Mouse (Mus musculus) hindbrain, postnatal 0 days (tissue): ENCODE measurements around the gene Kcnj12. TPM values are rescaled to one million over a fixed set of nuclear protein-coding genes. Genes with fewer than 3 reads are reported as not detected.

Source experiments
- ATAC-seq: fragments of 200-750 bp; cut with Nextera tagmentation; 2 replicates; pipeline ENCODE4 v1.8.0; 2017; ENCODE audit warnings: mild to moderate bottlenecking, moderate TSS enrichment, moderate library complexity
- DNase-seq: peaks from one replicate; pipeline ENCODE4 v3.0.0-alpha.2; 2015; ENCODE audit warnings: low spot score
- H3K27ac ChIP-seq: fragments of 300-500 bp; sonication (generic); 2 replicates; pipeline ENCODE4 v1.5.1; 2014; ENCODE audit warnings: mild to moderate bottlenecking
- H3K27me3 ChIP-seq: fragments of 300-500 bp; sonication (generic); 2 replicates; pipeline ENCODE4 v1.6.1; 2014; ENCODE audit warnings: low read length, mixed read lengths; ENCODE audit not compliant: insufficient read depth
- H3K36me3 ChIP-seq: fragments of 300-500 bp; sonication (generic); 2 replicates; pipeline ENCODE4 v1.6.1; 2014; ENCODE audit warnings: low read length, mixed read lengths; ENCODE audit not compliant: insufficient read depth
- H3K4me1 ChIP-seq: fragments of 300-500 bp; sonication (generic); 2 replicates; pipeline ENCODE4 v1.6.1; 2014; ENCODE audit warnings: antibody characterized with exemption, low read length, mixed read lengths; ENCODE audit not compliant: insufficient read depth
- H3K4me2 ChIP-seq: fragments of 300-500 bp; sonication (generic); 2 replicates; pipeline ENCODE4 v1.6.1; 2014; ENCODE audit warnings: low read depth, mild to moderate bottlenecking, low read length, moderate library complexity, mixed read lengths
- H3K4me3 ChIP-seq: fragments of 300-500 bp; sonication (generic); 2 replicates; pipeline ENCODE4 v1.5.1; 2014; ENCODE audit warnings: low read length
- H3K9ac ChIP-seq: fragments of 300-500 bp; sonication (generic); replicated peaks from 2 replicates; pipeline ENCODE4 v1.6.1; 2014; ENCODE audit warnings: mild to moderate bottlenecking, low read length, moderate library complexity, mixed read lengths
- H3K9me3 ChIP-seq: fragments of 300-500 bp; sonication (generic); 2 replicates; pipeline ENCODE4 v1.6.1; 2016; ENCODE audit warnings: low read length, mixed read lengths
- CTCF ChIP-seq: IDR thresholded peaks from 2 replicates; pipeline ENCODE4 v1.5.1; 2016; ENCODE audit warnings: antibody characterized with exemption, control low read depth, low read depth
- WGBS: fragments of 180-500 bp; shearing (Covaris S2); extraction: QIAGEN DNeasy Blood & Tissue Kit; methylation state at CpG from one replicate; pipeline ENCODE4 v1.1.7; 2014; 5-methylcytosine and 5-hydroxymethylcytosine counted together
- polyA plus RNA-seq: library from polyadenylated mRNA; unstranded; fragments of >200 nt; fragmentation: Nextera tagmentation; extraction: Ambion mirVana; gene quantifications from 2 replicates; pipeline ENCODE4 v1.2.1, GENCODE M21; 2015
- total RNA-seq: library from RNA; depleted of rRNA; stranded (reverse); fragments of >200 nt; gene quantifications from 2 replicates; pipeline ENCODE4 v1.2.3, GENCODE M21; 2014

Gene Kcnj12
- total and polyA plus RNA-seq, 2 experiments from 2014 or later, result 3.3 to 16.0 TPM

GRCm38 (mm10) chr11:61011736-61012294 is 10.5 kb upstream of the Kcnj12 start:
- Histone ChIP-seq H3K4me3 (no peak overlapping the region), H3K9ac (no peak overlapping the region), H3K4me2 (no peak overlapping the region), H3K27ac (no peak overlapping the region), H3K27me3 (no peaks in the 10 kb centered on the region), H3K4me1 (no peaks in the 10 kb centered on the region), H3K36me3 (no peaks in the 10 kb centered on the region), H3K9me3 (no peaks in the 10 kb centered on the region)
- WGBS, result 26% methylated on average over 9 of the region's 9 CpGs
- ATAC-seq, result 0 out of 2 replicates have a peak, but pooled peaks have one; percentile 21
- no peak for DNase-seq
- no peak for TF ChIP-seq CTCF

GRCm38 (mm10) chr11:61016866-61017398 is 5.4 kb upstream of the Kcnj12 start:
- ATAC-seq (no peak), DNase-seq (no peak)
- no peak for TF ChIP-seq CTCF
- Histone ChIP-seq H3K4me1 (0 out of 2 replicates have a peak, but pooled peaks cover 4% of the 10 kb centered on the region), H3K9me3 (no peaks in the 10 kb centered on the region), H3K9ac (no peak overlapping the region), H3K4me3 (no peak overlapping the region), H3K36me3 (no peaks in the 10 kb centered on the region), H3K27ac (no peak overlapping the region), H3K4me2 (no peak overlapping the region), H3K27me3 (no peaks in the 10 kb centered on the region)
- WGBS, result 24% methylated on average over 8 of the region's 8 CpGs

GRCm38 (mm10) chr11:61021129-61021528 is 1.2 kb upstream of the Kcnj12 start:
- TF ChIP-seq CTCF, result no peak
- peaks cover 6% of the 10 kb centered on the region; the same call in 1 of the 2 replicates for H3K27me3 ChIP-seq
- ATAC-seq (no peak), DNase-seq (no peak)
- H3K9ac ChIP-seq, result no peak overlapping the region
- H3K4me3 ChIP-seq, result no peak overlapping the region
- 54% methylated on average over 5 of the region's 5 CpGs for WGBS
- no peak overlapping the region; the same call in 1 of the 2 replicates for H3K27ac ChIP-seq
- H3K4me2 ChIP-seq, result peak overlapping the region; percentile 79
- no peaks in the 10 kb centered on the region for H3K36me3 ChIP-seq
- H3K4me1 ChIP-seq, result peaks cover 35% of the 10 kb centered on the region
- H3K9me3 ChIP-seq, result no peaks in the 10 kb centered on the region

- WGBS, result 1% methylated on average over 46 of the region's 68 CpGs
- Histone ChIP-seq H3K9ac (peak overlapping the region; percentile 56), H3K27ac (peak overlapping the region; percentile 15; the same call in 1 of the 2 replicates), H3K4me2 (peak overlapping the region; percentile 79), H3K4me1 (peaks cover 35% of the 10 kb centered on the region), H3K4me3 (peak overlapping the region; percentile 78), H3K36me3 (no peaks in the 10 kb centered on the region), H3K27me3 (peaks cover 6% of the 10 kb centered on the region; the same call in 1 of the 2 replicates), H3K9me3 (no peaks in the 10 kb centered on the region)
- TF ChIP-seq CTCF, result no peak
- ATAC-seq, result peak; percentile 61
- DNase-seq, result peak; percentile 65
Observed at GRCm38 (mm10) chr11:61021676-61022549, 451 bp upstream of the Kcnj12 start.

- Histone ChIP-seq H3K9ac (no peak overlapping the region; the same call in 1 of the 2 replicates), H3K4me2 (peak overlapping the region; percentile 79), H3K4me3 (peak overlapping the region; percentile 78), H3K36me3 (no peaks in the 10 kb centered on the region), H3K27me3 (peaks cover 6% of the 10 kb centered on the region; the same call in 1 of the 2 replicates), H3K9me3 (no peaks in the 10 kb centered on the region), H3K27ac (no peak overlapping the region), H3K4me1 (peaks cover 40% of the 10 kb centered on the region)
- no peak for ATAC-seq
- TF ChIP-seq CTCF, result no peak
- 56% methylated on average over 9 of the region's 9 CpGs for WGBS
- DNase-seq, result no peak
Observed at GRCm38 (mm10) chr11:61023416-61024200, 1.2 kb downstream of the Kcnj12 start.

- Histone ChIP-seq H3K36me3 (no peaks in the 10 kb centered on the region), H3K27ac (no peak overlapping the region; the same call in 1 of the 2 replicates), H3K4me3 (no peak overlapping the region), H3K4me2 (peak overlapping the region; percentile 79; the same call in 1 of the 2 replicates), H3K27me3 (peaks cover 6% of the 10 kb centered on the region; the same call in 1 of the 2 replicates), H3K4me1 (peaks cover 40% of the 10 kb centered on the region), H3K9ac (no peak overlapping the region), H3K9me3 (no peaks in the 10 kb centered on the region)
- WGBS, result 72% methylated on average over 6 of the region's 6 CpGs
- TF ChIP-seq CTCF, result no peak
- DNase-seq (no peak), ATAC-seq (no peak)
Observed at GRCm38 (mm10) chr11:61024388-61024787, 2.0 kb downstream of the Kcnj12 start.
